Mouse (Mus musculus): ENCODE data around the gene Ifi202b. TPM values are rescaled to one million over a fixed set of nuclear protein-coding genes. Genes with fewer than 3 reads are reported as not detected.

The Ifi202b gene
- not detected for polyA plus RNA-seq (2017; shearing (Covaris generic))

GRCm38 (mm10) chr1:173982694-173983305 lies at the start of gene Ifi202b:
Ifi202b (minus strand) TSS chr1:173982744.

GRCm38 (mm10) chr1:174031698-174032097 lies 49.2 kb upstream of the Ifi202b start, which contains the start of gene Ifi205:
Ifi205 (minus strand) TSS chr1:174031810.

GRCm38 (mm10) chr1:173941924-173942779 lies 40.4 kb downstream of the Ifi202b start, which contains the start of the genes Mndal and Ifi203:
Mndal (minus strand) TSS chr1:173942491.
Ifi203 (minus strand) TSS chr1:173942672.

Other genes starting within 250 kb of the Ifi202b start
- gene Ifi207, start 241.0 kb downstream of the Ifi202b start, polyA plus RNA-seq (2017; shearing (Covaris generic)), result under 1 TPM; 0.18 to 0.34 TPM
- gene Ifi204, start 215.8 kb downstream of the Ifi202b start, polyA plus RNA-seq (2017; shearing (Covaris generic)), result 1 to 10 TPM; 1.7 to 9.8 TPM
- 1 to 10 TPM; 5.8 to 5.9 TPM for gene Ifi211, start 69.7 kb downstream of the Ifi202b start, polyA plus RNA-seq (2017; shearing (Covaris generic))
- 100 to 1,000 TPM; 368 to 518 TPM for gene Mndal, start 40.3 kb downstream of the Ifi202b start, polyA plus RNA-seq (2017; shearing (Covaris generic))
- 100 to 1,000 TPM; 272 to 474 TPM for gene Ifi203, start 40.1 kb downstream of the Ifi202b start, polyA plus RNA-seq (2017; shearing (Covaris generic))
- under 1 TPM; 0.66 to 0.73 TPM for gene Ifi205, start 49.1 kb upstream of the Ifi202b start, polyA plus RNA-seq (2017; shearing (Covaris generic))
- gene Olfr433, start 58.0 kb upstream of the Ifi202b start, polyA plus RNA-seq (2017; shearing (Covaris generic)), result not detected
- gene Olfr432, start 66.5 kb upstream of the Ifi202b start, polyA plus RNA-seq (2017; shearing (Covaris generic)), result under 1 TPM in 1 of 2 experiments, not detected in 1; 0.43 TPM
- gene Olfr430, start 83.9 kb upstream of the Ifi202b start, polyA plus RNA-seq (2017; shearing (Covaris generic)), result not detected
- gene Olfr429, start 101.6 kb upstream of the Ifi202b start, polyA plus RNA-seq (2017; shearing (Covaris generic)), result not detected
- gene Olfr427, start 114.1 kb upstream of the Ifi202b start, polyA plus RNA-seq (2017; shearing (Covaris generic)), result under 1 TPM in 1 of 2 experiments, not detected in 1; 0.42 TPM
- gene Olfr231, start 138.4 kb upstream of the Ifi202b start, polyA plus RNA-seq (2017; shearing (Covaris generic)), result not detected
- not detected for gene Olfr424, start 148.8 kb upstream of the Ifi202b start, polyA plus RNA-seq (2017; shearing (Covaris generic))
- under 1 TPM in 1 of 2 experiments, not detected in 1; 0.16 TPM for gene Olfr420, start 172.9 kb upstream of the Ifi202b start, polyA plus RNA-seq (2017; shearing (Covaris generic))
- under 1 TPM; 0.12 to 0.18 TPM for gene Spta1, start 190.0 kb upstream of the Ifi202b start, polyA plus RNA-seq (2017; shearing (Covaris generic))

All from activated CD4-positive, CD25-positive, alpha-beta regulatory T cell (primary cell).